Comparison of ENCODE assay signal across 8 mouse cellular contexts in genomic region chr13:90886568-90886983, GRCm38 (mm10). TPM values are rescaled to one million over a fixed set of nuclear protein-coding genes. Genes with fewer than 3 reads are reported as not detected.
DNase-seq lines count a peak whose midpoint lies in the region; ATAC-seq lines count a peak whose summit lies in the region.

No protein-coding gene starts in this region.

- H3K27ac ChIP-seq in hindbrain, embryonic 15.5 days (replicated peaks), result no peak overlapping the region

- DNase-seq in ZHBTc4 (ENCODE audit: low read depth, low spot score), result peak; percentile 78
- DNase-seq in cerebellum, postnatal 36 days, result peak; percentile 50 to 63
- DNase-seq in frontal cortex, postnatal 25 days (ENCODE audit: low spot score in 2 of 2), result peak; percentile 77 to 83
- DNase-seq in layer of hippocampus, postnatal 36 days, result peak; percentile 60 to 66
- DNase-seq in lung, postnatal 4 days, result peak; percentile 56 to 77
- peak; percentile 72 for DNase-seq in right cerebral cortex, adult 18-20 months
- DNase-seq in urinary bladder, postnatal 36 days (ENCODE audit: low spot score in 2 of 2), result peak; percentile 42 to 65

- no peaks in the 10 kb centered on the region for H3K9me3 ChIP-seq in hindbrain, embryonic 15.5 days

- H3K27me3 ChIP-seq in hindbrain, embryonic 15.5 days, result no peaks in the 10 kb centered on the region

- peaks cover 5% of the 10 kb centered on the region for H3K4me1 ChIP-seq in hindbrain, embryonic 15.5 days (replicated peaks)

- peak overlapping the region; percentile 36 for H3K4me3 ChIP-seq in hindbrain, embryonic 15.5 days

- no peaks in the 10 kb centered on the region for H3K36me3 ChIP-seq in hindbrain, embryonic 15.5 days

- H3K9ac ChIP-seq in hindbrain, embryonic 15.5 days, result 0 out of 2 replicates have a peak overlapping the region, but pooled peaks have one; percentile 26

- peak overlapping the region; percentile 67 for H3K4me2 ChIP-seq in hindbrain, embryonic 15.5 days

- 1% methylated on average over 18 of the region's 18 CpGs for WGBS in hindbrain, embryonic 15.5 days

- ATAC-seq in hindbrain, embryonic 15.5 days (ENCODE audit: low FRiP score, low read depth), result peak; percentile 72

RNA-seq across cellular contexts. Expression of gene Atp6ap1l, which starts 18.6 kb away (rescaled TPM):
- 1.2 and 1.5 TPM in 2 replicates for polyA plus RNA-seq in hindbrain, embryonic 15.5 days (2015; fragmentation: Nextera tagmentation; extraction: Ambion mirVana)
- total RNA-seq in layer of hippocampus, postnatal 36 days (2021), result 1 to 10 TPM; 1.9 to 2.0 TPM

RNA-seq across cellular contexts. Expression of gene Rps23, which starts 36.2 kb away (rescaled TPM):
- 93.4 and 120 TPM in 2 replicates for polyA plus RNA-seq in hindbrain, embryonic 15.5 days (2015; fragmentation: Nextera tagmentation; extraction: Ambion mirVana)
- 100 to 1,000 TPM; 235 to 236 TPM for total RNA-seq in layer of hippocampus, postnatal 36 days (2021)
